Mouse (Mus musculus) right cerebral cortex, postnatal 25 days (tissue): ENCODE data around the gene H2afy.

Experiments
- DNase-seq: peaks from one replicate; pipeline ENCODE4 v3.0.0; 2022

H2afy gene

DNA sequence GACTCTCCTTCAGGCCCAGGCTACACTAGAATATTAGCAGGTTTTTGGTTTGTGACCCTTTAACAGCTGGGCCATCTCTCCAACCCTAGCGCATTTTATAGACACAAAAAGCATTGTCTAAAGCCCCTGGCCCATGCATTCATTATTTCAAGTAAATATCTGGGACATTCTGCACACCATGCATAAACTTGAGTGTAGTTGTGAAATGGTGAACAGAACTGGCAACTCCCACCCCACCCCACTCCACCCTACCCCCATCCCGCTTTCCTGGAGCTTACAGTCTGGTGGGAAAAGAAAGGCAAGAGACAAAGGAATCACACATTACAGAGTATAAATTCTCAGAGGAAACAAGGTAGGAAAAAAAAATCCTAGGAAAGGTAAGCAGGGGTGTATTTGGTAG lies at the start of gene H2afy:
TSS of gene H2afy (minus strand) at position 162 of the 400 bp plus-strand sequence.
- no peak for DNase-seq

DNA sequence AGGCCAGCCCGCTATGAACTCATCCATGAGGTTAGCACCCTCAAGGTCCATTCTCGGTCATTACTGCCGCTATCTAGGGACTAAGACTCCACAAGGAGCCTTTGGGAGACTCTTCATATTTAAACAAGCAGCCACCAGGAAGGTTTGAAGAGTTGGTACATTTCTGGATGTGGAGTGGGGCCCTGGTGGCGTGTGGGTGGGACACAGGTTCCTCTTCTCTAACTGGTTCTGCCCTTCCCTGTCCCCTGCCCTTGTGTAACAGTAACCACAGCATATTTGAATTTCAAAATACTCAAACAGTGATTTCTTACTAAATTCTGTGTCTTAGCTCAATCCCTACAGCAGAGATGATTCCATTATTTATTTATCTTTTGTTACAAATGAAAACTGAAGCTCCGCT lies 47.5 kb upstream of the H2afy start:
- no peak for DNase-seq

DNA sequence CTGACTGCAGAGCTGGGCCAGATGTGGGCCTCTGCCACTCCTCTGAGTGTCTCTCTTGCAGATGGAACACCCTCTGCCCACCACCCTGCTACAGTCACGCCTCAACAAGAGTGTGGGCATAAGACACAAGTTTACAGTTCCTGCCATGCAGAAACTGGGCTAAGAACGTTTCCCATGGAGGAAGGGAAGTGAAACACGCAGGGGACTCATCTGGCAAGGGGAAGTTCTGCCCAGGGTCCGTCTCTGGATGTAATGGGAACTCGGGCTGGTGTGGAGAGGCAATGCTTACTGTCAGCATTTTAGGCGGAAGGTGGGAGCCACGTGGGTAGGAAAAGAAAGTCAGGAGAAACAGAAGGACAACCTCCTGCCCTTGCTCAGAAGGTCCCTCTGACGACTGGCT lies 45.3 kb upstream of the H2afy start:
- no peak for DNase-seq

DNA sequence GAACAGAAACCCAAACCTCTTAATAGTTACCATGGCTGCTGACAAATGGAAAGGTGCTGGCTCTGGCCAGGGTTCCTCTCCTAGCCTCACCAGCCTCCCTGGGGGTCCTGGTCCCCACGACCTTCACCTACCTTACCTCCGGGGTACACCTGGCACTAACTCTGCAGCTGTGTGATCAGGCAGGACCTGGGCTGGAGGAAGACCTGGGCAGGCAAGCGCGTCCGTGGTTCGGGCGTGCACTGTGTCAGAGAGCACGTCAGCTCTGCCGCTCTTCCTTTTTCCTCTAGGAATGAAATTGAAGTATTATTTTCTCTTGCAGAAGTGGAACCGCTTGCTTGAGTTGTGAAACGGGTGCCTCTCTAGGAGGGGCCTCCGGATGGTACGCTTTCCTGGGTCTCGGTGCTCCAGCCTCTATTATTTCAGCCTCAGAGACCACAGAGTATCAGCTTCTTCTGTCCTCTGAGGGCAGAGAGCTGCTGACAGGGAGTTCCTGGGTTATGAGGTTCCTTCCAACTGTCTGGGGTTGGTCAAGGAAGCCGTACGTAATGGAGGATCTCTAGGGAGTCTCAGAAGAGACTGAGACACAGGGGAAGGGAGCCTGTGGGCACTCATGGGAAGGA lies 42.4 kb upstream of the H2afy start, which contains the start of gene Tifab:
TSS of gene Tifab (minus strand) at position 470 of the 620 bp plus-strand sequence.
- DNase-seq = no peak

DNA sequence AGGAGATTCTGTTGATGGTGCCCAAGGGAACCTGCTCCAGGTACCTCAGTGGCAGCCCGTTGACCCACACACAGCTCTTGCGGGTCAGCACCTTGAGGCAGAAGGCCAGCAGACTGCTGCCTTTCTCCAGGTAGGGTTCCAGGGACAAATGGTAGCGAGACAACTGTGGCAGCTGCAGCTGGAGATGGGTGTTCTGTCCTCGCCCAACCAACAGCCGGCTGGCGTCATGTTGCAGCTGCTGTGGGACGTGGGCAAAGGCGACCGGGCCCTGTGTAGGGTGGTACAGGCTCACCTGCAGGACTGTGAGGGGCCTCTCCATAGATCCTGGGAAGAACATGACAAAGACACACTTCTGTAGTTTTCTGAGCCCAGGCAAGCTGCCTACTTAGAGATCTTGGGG lies 40.1 kb upstream of the H2afy start:
- DNase-seq = no peak

DNA sequence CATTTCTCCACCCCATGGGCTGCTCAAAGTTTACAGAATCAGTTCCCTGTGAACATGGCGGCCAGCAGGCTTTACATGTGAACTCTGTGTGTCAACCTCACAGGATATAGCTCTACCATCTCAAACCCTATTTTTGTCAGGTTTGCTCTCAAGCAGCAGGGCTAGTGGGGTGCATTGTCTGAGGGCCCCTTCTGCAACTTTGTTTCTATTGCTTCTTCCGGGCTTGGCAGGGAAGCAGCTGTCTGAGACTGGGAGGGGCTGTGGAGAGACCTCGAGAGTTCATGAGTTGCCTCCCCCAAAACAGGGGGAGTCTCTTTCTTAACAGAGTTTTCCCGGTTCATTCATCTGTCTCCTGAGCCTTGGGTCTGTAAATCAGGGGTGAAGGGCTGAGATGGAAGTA lies 39.7 kb upstream of the H2afy start:
- DNase-seq = no peak

DNA sequence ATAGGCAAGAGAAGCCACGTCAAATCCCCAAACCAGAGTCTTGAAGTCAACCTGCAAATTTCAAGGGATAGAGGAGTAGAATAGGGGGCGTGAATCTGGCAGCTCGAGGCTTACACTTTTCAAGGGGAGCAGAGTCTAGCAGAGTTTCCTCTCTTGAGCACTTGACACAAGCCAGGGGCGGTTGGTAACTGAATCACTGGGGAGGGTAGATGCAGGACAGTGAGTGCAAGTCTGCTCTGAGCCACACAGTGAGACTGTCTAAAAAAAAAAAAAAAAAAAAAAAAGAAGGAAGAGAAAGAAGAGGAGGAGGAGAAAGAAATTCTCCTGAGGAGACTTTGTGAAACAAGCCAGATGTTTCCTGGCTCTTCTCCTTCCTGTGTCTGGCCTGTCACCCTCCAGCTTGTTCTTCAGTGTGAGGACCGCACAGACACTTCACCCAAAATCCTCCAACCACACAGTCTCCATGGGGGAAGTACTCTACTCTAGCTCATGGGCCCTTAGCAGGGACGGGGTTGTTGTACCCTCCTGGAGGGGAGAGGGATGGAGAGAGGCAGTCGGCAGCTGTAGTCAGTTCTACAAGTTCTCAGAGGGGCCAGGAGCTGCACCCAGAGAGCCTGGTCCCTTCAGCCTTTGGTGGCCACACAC lies 36.9 kb upstream of the H2afy start:
- DNase-seq = no peak

DNA sequence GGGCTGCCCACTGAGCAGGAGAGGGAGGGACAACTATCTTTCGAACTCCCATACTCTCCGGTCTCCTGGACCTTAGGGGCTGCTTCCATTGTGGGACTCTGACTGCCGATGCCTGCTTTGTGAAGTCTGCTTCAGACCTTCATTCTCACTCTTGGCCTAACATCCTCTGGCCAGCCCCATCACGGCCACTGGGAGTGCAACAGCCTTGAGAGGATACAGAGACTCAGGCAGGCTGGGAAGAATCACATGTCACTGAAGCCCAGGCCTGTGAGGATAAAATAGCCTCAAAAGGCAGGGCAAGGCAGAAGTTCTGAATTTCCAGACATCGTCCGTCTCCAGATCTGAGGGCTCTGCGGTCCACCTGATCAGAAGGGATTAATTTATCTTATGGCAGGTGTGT lies 35.9 kb upstream of the H2afy start:
- DNase-seq = no peak

DNA sequence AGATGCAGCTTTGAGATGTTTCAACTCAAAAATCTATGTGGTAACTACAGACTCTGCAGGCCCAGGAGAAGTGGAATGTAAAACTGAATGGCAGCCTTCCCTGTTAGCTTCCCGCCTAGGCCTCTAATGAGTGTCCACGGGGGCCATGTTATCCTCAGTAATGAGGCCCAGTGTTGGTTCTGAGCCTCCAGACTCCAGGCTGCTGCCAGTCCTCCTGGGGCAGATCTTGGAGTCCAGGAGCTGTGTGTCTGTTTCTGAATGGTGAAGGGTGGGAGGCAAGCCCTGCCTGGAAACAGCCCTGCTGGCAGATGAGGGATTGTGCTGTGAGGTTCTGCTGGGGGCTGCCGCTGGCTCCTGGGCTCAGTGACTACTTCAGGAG lies 32.2 kb upstream of the H2afy start:
- DNase-seq = no peak

DNA sequence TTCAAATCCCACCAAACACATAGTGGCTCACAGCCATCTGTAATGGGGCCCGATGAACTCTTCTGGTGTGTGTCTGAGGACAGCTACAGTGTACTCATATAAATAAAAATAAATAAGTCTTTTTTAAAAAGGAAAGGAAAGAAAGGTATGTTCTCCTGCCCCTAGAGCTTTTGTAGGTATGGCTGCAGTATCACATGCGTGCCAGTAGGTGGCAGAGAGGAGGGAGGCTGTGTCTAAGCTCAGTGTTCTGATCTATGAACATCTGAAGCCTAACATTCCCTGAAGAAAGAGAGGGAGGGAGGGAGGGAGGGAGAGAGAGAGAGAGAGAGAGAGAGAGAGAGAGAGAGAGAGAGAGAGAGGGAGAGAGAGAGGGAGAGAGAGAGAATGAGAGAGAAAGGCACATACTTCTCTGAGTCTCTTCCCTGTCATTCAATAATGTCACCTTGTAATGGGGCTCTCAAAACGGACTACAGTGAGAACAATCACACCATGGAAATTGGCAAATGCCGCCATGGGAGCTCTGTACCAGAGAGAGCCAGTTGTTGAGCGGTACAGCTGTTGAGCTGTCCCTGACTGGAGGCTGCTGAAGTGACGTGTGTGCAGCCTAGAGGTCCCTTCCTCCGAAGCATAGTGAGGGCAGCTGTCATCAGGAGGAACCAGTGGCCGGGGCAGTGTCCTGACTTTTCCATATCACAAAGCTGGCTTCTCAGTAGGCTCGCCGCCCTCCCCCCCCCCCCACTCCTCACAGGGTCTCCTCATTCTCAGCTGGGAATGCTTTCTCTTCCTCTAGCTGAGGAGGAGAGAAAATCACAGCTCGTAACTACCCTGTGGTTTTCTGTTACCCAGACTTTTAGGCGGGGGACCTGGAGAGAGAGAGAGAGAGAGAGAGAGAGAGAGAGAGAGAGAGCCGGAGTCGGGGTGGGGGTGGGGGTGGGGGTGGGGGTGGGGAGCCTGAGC lies 31.6 kb upstream of the H2afy start:
- DNase-seq = no peak

DNA sequence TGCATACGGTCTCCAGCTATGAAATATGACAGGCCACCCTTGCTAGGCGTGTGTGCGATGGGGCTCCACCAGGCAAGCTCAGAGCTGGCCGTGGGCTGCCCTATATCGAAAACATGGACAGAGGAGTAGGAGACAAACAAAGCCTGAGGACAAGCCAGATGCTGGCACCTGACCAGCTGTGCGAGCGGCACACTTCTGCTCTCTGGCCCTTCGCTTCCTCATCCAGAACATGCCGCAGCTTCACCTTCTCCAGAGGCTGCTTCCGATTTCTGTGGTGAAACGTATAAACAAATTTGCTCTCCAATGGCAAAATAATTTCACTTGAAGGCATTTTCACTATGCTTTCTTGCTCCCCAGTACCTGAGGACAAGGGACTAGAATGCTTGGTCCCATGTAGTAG lies 29.4 kb upstream of the H2afy start:
- DNase-seq = no peak

DNA sequence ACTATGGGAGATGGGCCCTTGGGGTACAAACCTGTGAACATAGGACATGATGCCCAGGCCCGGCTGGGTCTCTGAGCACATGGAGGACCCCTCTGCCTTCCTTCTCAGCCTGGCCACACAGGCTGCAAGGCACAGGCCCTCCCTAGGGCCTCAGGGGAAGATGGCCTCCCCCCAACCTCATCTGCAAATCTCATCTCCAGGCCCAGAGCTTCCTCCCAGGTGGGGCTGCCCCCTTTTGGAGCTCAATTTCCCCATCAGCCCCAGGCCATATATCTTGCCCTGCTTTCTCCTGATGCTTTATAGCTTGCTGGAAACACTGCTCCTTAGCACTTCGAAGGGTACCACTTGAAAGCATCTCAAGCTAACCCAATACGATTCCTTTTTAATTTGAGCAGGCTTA lies 28.2 kb upstream of the H2afy start:
- no peak for DNase-seq

DNA sequence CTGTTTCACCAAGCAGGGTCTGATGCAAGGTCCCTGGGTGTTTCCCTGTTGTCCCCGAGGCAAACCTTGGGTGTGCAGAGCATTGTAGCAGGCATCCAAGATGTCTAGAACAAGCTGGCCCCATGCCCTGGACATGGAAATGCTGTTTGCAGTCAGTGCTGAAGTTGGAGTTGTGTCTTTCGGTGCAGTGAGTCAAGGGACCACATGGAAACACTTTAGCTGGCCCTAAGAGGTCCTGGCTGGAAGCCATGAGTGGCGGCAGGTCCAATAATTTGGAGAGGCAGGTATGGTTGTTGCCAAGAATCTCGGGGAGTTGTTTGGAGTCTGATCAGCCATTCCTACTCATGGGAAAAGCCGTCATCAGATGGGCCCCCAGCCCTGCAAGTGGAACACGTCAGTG lies 27.6 kb upstream of the H2afy start:
- DNase-seq = no peak

DNA sequence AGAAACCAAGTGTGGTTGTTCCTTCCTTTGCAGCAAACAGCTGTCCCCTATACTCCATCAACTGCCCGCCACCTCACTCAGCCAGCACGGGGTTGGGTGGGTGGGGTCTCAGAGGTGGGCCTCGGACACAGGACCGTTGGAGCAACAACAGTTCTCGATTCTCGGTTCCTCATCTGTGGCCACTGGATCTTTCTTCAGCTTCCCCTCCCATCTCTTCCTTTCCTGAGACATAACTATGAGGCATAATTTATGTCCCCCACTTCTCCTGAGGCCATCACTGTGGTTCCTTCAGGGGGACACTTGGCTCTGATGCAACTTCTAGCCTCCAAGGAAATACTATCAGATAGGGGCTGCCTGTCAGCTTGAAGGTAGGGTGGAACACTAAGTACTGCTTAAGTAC lies 26.7 kb upstream of the H2afy start:
- no peak for DNase-seq

DNA sequence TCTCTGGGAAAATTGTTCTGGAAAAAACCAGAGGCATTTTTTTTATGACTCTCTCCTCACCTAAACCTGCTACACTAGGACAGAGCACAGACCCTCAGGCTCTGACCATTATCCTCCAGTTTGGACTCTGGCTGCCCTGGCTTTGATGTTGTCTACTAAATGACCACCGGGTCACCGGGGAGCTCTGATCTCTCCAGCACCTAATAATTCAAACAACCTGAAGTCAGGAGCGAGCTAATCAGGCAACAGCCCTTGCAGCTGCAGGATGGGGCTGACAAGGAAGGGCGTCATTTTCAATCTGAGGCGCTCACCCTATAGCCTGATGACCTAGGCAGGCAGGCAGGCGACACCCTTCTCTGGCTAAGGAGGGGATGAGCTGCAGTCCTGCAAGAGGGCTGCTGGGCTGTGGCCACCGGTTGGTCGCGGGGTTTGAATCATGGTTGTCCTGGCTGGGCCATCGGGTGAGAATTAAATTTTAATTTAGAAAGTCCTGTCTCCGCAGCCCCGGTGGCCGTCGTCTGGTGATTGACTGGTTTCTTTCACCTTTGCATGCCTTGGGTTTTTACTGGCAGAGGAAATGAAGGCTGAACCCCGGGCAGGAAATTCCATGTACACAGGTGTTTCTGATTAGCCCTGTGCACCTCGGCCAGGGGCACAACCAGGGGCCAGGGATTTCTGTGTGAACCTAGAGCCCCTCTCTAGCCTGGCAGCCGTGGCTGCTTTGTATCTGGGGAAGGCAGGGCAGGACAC lies 23.6 kb upstream of the H2afy start:
- DNase-seq = no peak

DNA sequence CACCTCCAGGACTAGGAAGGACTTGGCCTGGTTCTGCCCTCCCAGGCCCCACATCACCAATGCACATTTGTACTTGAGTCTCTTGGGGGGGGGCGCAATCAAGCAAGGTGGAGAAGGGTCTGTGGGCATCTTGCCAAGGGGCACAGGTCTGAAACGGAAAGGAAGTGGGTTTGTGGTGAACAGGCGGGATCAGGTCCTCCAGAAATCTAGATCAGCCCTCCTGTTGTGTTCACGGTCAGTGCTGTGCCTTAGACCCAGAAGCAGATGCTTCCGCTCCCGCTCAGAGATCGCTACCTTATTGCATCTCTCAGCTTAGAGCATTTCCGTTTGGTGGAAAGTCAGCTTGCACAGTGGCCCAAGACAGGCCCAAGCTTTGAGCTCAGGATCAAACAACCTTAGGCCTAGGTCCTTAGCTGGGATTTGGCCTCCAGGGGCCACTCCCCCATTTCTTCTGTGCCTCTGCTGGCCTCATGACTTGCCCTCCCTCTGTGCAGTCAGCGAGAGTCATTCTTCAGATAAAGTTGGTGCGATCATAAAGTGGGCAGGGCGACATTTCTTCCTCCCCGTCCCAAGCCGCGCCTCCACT lies 22.9 kb upstream of the H2afy start:
- no peak for DNase-seq

DNA sequence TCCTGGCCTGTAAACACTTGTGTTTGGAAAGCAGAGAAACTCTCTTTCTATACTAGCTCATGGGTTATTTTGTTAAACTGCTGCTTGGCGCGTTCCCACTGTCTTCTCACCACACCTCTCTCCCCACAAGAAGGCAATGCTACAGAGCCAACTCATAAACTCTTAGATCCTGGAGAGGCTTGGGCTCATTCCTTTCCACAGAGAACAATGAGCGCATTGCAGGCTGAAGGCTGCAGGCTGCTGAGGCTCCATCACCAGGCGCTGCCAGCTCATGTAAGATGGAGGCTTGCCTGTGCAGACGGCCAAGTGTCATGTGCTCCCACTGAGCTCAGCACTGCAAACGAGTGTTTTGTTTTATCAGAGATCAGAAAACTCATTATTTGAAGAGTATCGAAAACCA lies 19.5 kb upstream of the H2afy start:
- no peak for DNase-seq

DNA sequence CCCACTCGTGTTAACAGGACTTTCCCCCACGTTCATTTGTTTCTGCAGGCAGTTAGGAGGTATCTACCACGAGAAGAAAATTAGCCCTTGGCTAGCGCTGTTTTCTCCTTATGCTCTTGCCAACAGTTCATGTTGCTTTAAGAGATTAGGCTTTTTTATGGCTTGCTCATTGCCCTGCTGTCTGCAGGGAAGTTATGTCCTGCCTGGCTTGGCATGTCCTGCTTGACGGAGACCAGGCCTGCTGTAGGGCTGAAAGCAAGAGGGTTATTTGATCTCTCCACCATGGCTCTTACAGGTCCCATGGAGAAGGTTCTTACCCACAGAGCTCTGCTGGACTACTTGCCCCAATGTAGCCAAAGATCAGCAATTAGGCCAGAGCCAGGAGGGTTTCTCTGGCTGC lies 18.9 kb upstream of the H2afy start:
- no peak for DNase-seq

DNA sequence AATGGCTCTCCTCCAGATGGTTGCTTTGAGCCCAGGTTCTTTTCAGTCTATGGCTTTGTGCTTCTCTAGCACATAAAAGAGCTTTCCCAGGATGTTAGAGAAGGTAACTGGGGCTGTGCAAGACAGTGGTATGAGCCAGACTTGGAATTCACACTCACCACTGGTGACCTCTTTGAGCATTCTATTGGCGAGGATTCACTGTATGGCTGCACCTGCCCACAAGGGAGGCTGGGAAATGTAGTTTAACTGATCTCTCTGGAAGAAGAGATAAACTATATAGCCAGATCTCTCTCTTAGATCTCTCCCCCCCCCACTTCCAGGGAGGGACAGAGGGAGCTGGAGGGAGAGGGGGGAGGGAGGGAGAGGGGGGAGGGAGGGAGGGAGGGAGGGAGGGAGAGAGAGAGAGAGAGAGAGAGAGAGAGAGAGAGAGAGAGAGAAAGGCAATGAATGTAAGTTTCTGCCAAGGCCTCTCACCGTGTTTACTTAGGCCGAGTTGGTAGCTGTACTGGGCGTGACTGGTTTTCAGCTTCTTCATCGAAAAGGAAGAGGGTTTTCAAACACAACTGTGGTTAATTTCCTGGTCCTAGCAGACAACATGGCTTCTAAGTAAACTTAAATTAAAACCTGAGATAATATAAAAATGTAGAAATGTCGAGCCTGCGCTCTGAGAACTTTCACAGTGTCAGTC lies 16.8 kb upstream of the H2afy start:
- DNase-seq = no peak

DNA sequence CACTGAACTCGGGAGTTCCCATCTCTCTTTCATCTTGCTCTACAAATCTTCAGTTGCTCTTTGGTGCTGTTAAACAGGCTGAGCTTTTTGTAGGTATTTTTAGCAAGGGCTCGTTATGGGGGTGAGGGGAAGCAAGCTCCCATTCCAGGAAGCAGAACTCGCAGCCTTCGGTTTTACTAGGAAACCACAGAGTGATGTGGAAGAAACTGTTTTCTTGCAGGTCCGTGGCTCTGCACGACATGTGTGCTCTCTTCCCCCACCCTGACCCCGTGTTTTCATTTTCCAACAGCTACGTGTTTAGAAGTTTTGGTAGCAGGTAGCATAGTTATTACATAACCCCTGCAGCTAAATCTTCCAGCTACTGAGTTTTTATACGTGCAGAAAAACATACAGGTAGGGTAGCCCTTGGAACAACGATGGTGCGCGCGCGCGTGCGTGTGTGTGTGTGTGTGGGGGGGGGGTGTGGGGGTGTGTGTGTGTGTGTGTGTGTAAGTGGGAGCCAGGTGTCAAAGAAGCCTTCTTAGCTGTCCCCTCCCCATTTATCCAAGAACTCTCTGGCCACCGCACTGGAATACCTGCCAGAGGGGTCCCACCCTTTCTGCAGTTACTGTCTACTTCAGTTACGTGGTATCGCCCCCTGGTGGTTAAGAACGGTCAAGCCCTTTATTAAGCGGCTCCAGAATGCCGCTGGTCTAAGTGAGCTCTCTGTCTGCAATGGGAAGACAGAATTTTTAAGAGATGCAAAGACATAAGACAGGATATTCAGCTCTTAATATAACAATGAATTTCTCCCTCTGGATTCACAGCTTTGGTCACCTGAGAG lies 15.5 kb upstream of the H2afy start:
- DNase-seq = no peak

DNA sequence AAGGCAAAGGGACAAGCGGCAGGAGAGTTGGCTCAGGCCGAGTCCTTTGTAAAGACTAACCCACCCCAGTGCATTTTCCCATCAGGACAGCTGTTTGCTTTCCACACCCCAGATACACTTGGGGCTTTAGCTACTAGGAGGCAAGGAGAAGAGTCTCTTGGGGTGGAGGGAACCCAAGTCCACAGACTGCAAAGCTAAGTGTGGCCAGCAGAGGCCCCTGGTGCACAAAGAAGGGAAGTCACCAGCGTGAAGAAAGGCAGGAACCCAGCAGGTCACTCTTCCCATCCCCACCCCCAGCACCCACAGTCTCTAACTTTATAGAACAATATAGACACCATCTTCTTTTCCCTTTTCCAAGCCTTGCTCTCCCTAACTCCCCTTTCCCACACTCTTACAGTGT lies 9.4 kb upstream of the H2afy start:
- DNase-seq = no peak
